Mouse (Mus musculus) adipocyte (in vitro differentiated cells): ENCODE results near the gene Mxi1.

ENCODE experiments used
- DNase-seq: peaks from one replicate; pipeline ENCODE4 v3.0.0-alpha.2; 2016; ENCODE audit warnings: low spot score

Mxi1 gene

DNA sequence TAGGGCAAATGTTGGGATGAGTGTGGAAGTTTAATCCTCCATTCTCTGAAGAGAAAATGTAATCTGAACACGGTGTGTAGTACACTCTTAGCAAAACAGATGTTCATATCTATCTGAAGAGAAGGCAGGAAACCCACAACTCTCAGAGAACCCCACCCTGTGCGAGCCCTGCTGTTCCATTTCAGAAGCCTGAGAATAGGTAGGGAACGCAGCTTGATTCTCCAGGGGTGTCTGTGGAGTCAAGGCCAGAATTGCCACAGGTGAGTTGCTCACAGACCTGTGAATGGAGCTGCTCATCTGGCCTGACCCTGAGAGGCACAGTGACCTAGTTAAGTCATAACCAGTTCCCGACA lies 10.5 kb upstream of the Mxi1 start:
- DNase-seq: no peak

DNA sequence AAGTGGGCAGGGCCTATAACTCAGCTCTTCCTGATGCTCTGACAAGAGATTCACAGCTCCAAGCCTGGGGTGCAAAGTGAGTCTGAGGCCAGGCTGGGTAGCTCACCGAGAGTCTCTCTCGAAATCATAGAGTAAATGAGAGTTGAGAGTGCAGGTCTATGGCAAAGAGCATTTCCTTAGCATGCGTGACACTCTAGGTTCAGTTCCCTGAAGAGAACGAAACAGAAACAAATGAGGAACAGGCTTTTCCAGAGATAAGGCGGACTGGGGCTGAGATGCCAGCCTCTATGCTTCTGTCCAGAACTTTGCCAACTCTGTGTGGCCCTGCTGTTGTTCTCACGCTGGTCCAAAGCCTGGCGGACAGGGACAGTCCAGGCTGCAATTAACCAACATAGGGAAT lies 6.9 kb upstream of the Mxi1 start:
- no peak for DNase-seq

DNA sequence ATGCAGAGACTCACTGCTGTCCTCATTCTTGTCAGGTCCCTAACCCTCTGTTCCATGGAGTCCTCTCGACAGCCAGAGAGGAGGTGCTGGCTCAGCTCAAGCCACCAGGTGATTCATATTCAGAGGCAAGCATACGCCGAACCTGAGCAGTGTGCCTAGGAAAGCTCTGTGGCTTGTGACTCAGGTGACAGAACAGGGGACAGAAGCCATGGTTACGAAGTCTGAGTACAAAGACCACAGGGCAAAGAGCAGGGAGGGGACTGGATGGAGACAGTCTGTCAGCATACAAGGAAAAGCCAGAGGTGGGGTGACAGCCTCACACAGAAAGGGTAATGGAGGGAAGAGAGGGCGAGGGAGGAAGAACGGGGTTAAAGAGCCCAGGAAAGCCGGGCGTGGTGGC lies 4.7 kb upstream of the Mxi1 start:
- no peak for DNase-seq

DNA sequence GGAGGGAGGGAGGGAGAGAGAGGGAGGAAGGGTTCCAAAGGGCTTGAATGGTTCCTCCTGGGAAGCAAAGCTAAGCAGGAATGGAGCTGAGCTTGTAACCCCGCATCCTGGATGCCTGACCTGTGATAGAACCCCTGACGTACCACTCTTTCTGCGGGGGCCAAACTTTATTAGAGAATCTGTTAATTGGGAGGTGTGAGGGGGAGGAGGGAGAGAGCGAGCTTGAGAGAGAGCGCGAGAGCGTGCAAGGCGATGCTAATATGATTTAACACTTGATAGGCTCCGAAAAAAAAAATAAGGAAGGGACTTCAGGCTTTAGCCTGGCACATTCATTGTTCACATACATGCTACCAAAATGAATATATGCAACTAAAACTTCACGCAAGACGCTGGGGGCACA lies 3.6 kb upstream of the Mxi1 start:
- no peak for DNase-seq

DNA sequence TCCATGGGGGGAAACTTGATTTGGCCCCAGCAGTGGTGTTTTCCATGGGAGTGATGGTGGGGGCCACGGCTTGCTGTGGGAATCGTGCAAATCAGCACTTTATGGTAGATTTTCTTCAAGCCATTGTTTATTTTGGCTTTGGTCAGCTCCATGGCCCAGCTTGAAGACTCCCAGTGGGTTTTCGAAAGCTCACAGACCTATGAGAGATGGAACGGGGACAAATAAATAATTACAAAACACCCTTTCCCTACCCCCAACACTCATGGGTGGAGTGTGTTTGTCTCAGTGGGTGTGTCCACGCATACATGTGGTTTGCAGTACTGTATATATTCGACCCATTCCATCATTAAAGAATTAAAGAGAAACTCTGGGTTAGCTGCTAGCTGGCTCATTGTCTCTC lies 3.1 kb upstream of the Mxi1 start:
- DNase-seq: peak; percentile 59

DNA sequence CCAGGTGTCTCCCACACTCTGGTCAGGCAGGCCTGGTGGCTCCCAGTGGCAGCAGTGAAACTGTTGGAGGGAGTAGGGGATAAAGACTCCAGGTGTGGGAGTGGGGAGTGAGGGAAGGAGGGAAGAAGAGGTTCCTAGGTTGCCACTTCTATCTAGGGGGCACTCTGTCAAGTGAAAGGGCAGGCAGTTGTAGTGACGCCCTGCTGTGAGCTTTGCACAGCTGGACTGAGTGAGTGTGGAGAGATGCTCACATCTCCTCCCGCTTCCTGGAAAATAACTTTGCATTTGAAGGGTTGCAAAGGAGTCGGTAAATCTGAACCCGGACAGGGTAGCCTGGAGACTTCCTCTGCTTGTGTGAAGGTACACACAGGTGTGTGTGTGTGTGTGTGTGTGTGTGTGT lies 687 bp upstream of the Mxi1 start:
- no peak for DNase-seq

DNA sequence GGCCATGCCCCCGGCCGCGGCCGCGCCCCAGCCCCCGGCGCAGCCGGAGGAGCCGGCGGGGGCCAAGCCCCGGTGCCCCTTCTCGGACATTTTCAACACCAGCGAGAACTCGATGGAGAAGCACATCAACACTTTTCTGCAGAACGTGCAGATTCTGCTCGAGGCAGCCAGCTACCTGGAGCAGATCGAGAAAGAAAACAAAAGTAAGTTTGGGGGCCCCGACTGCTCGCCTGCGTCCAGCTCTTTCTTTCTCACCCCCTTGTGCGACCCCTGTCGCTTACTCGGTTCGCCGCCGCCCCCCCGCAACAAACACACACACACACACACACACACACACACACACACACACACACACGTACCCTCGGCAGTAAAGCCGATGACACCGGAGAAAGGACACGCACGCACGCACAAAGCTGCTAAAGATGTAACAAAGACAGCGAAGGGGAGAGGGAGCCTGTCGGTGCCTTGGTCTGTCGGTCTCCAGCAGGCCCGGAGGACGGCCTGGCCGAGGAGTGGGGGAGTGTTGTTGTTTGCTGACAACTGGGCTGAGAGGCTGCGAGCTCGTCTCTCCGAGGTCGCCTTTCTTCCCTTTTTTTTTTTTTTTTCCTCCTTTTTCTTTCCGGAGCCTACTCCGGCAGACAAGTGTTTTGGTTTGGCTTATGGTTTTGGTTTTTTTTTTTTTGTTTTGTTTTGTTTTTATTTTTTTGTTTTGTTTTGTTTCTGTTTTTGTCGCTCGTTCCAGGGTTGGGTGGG lies 629 bp downstream of the Mxi1 start:
- DNase-seq: peak; percentile 73

DNA sequence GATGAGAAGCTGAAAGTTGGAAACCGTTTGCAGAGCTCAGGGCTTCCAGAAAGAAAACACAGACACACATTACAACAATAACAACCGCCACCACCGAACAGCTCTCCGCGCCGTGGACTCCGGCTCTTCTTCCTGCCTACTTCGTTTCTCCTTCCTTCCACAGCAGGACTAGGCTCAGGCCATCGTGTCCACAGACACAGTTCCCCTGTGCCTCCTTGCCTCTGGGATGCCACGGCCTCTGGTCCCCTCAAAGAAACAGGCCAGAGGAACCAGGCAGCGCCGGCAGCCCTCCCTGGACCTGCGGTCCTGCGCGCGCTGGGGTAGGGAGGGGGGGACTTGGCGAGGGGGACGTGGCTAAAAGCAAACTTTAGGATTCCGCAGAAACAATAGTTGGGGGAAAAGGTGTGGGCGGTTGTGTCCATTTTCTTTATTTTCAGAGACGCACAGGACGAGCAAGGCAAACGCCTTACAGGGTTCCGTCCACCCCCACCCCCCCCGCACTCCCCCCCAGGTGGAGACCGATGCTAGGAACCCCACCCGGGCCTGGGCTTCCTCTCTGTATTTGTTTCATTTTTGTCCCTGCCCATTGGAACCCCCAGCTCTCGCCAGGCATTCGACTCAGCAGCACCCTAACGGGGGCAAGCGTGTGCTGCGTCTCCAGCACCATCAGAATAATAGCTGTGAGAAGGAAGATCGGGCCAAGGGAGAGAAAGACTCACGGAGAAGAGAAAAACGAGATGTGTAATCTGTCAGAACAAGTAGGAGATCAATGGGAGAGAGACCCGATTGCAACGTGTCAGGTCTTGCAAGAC lies 1.4 kb downstream of the Mxi1 start:
- peak; percentile 68 for DNase-seq

DNA sequence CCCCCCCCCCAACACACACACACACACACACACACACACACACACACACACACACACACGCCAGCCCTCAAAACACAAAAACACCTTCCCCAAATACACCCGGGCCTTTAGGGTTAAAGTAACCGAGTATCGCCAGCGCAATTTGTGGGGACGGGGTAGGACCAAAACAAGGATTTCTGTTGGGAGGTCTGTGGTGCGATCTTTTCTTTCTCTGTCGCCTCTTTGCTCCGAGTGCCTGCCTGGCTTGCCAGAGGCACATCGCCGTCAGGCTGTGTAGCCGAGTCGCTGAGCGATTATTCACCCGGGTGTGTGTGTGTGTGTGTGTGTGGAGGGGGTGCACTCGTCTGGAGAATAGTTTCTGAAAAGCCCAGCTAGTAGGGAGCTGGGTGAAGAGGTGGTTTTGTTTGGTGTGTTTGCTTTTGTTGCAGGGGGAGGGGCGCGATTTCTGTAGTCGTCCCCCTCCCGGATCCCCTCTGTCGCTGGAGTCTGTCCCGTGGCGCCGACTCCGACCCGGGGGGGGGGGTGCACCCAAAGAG lies 2.1 kb downstream of the Mxi1 start:
- peak; percentile 82 for DNase-seq

DNA sequence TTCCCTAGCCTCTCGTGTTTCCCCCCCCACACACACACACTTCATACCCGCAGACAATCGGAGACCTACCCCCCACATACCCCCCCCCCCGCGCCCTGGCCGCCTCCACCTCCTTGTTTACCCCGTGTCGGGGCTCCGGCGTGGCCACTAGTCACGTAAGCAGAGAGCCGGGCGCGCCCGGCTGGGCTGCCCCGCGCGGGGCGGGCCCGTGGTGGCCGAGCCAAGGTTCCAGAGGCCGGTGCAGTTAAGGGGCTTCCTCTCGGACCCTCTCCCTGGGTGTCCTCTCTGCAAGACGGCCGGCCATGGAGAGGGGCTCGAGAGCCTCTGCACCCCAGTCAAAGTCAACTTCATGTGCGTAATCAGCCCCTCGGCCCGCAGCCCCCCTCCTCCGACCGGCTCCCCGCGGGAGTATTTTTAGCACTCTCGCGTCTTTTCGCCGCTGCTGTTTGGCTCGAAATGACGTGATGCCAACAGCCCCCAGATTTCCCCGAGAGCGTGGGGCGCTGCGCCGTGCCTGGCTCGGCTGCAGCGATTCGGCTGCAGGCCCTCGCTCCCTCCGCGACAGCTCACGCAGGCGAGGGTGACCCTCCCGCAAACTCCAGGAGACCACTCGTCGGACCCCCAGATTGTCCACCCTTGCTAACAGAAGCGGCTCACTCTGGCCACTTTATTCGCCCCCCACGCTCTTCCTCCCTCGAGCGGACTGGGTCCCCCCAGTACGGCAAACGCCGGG lies 2.8 kb downstream of the Mxi1 start:
- peak; percentile 80 for DNase-seq

DNA sequence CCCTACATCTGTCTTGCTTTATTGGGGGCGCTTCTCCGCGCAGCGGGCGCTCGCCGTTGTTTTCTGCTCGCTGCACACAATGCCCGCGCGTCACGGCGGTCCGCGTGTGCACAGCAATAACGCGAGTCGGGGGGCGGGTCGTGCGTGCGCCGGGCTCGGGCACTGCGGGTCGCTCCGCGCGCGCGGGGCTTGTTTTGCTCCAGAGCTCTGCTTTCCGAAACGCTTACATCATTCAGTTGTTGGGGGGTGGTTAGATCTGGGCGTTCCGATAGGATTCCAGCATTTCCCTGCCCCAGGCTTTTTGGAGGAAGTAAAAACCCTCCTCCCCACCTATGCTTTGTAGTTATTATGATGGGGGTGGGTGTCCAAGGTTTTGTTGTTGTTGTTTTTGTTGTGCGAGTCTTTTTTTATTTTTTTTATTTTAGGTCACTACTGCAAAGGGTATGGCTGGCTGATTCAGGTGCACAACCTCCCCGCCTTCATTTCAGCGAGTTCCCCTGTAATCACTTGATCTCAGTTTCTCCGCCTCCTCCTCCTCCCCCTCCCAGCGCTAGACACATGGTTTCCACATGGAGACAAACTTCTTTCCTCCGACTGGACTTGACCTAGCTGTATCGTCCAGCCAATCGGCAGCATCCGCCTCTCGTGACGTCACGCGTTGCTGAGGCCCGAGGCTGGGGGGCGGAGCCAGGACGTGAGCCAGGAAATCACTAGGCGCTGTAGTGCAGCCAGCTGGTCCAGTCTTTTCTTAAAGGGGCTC lies 3.5 kb downstream of the Mxi1 start:
- peak; percentile 99 for DNase-seq

DNA sequence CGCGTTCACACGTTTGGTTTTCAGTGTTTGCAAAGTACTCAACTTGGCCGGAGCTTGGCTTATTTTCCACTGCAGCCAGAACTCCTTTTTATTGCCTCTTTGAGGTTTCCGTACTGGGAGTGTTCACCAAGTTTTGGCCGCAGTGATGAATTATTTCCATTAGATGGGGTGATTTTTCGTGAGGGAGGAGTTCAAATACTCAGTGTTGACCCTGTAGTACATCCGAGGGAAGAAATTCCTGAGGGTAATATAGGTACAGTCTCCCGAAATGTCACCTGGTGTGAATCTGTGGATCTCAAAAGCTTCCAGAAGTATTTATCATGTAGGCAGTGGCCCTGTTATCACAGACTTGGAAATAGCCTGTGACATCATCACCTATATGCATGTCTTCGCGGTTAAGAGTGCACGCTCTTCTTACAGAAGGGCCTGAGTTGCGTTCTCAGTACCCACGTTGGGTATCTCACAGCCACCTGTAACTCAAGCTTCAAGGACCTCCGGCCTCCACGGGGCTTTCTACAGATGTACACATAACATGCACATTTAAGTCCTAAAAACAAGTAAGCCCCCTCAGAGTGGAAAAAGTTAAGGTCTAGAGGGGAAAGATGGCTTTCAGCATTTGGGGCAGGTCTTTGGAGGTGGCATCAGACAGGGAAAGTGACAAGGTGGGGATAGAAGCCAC lies 4.4 kb downstream of the Mxi1 start:
- no peak for DNase-seq

DNA sequence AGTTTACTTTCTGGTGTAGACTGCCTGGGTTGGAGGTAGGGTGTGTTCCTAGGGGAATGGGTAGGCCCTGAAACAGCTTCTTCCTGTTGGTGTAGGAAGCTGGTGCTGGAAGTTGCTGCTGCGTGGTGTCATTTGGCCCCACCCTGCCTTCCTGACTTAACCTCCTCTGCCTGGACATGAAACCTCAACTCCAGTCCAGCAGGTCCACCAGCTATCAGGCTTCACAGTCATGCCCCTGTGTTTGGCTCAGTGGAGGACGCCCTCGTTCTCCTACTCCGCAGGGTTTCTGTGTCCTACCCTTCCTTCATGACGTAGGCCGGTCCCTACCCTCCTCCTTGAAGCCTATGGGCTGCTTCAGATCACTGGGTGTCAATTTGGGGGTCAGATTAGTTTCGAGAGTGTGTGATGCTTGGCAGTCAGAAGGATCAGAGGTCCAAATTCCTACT lies 4.9 kb downstream of the Mxi1 start:
- DNase-seq: no peak

DNA sequence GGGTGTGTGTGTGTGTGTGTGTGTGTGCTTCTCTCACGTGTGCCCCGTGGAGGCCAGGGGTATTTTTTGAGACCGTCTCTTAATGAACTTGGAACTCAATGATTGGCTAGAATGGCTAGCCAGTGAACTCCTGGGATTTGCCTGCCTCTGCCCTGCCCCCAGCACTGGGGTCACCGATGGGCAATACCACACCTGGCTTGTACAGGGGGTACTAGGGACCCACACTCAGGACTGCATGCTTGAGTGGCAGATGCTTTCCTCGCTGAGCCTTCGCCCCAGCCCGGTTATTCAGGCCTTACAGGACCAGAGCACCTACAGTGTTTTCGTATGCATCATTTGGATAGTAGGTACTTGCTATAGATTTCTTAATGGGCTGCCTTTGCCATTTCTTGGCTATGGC lies 5.8 kb downstream of the Mxi1 start:
- DNase-seq: no peak

DNA sequence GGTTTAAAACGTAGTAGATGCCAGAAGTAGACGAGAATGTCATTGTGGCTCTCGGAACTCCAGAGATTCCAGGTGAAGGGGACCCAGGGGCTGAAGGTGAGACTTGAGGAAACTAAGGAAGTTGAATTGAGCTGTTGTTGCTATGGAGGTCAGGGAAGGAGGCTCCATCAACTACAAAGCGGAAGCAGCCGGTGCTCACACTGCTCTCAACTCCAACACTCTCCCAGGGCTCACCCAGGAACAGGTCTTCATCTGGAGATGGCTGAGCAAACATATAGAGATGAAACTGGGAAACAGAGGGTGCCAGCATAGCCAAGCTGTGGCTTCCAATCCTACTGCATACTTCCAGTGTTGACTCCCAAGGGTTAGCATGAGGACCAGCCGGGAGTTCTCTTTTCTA lies 6.6 kb downstream of the Mxi1 start:
- DNase-seq: no peak

DNA sequence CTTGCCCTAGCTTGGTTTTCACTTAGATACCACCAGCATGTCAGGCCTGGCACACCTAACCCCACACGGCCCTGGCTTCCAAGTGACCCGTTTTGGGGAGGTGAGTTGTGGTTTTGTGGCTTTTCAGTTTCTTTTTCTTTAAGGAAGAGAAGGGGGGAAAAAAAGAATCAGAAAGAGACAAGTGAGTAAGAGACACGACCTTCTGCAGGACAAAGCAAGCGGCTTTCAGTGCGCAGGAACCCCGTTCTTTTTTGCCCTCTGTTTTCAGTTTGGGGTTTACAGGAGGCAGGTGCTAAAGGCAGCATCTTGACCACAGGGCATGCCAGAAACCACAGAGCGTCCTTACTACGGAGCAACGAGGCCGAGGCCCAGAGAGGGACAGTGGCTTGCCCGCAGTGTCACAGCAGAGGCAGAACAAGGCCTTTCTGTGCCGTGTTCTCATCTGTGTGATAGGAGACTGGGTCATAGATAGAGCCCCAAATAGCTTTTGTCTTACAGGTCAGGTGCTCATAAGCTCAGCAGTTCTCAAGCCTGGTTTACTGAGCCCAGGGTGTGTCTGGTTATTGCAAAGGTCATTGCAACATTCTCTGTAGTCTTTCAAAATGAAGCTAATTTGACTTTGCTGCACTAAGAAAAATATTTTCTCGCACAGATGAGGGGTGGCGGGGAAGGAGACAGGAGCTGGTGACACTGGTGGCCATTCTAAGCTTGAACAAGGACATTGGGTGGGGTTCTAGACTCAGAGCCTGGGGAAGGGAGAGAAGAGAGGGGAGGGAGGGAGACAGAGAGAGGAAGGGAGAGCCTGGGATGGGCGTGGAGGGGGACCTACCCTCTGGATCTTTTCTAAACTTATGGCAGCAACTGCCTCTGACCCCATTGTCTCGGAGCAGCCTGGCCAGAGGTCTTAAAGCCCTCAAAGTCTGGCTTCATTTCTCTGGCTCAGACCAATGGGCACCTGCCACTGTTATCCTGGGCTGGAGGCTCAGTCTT lies 8.1 kb downstream of the Mxi1 start:
- peak; percentile 67 for DNase-seq

DNA sequence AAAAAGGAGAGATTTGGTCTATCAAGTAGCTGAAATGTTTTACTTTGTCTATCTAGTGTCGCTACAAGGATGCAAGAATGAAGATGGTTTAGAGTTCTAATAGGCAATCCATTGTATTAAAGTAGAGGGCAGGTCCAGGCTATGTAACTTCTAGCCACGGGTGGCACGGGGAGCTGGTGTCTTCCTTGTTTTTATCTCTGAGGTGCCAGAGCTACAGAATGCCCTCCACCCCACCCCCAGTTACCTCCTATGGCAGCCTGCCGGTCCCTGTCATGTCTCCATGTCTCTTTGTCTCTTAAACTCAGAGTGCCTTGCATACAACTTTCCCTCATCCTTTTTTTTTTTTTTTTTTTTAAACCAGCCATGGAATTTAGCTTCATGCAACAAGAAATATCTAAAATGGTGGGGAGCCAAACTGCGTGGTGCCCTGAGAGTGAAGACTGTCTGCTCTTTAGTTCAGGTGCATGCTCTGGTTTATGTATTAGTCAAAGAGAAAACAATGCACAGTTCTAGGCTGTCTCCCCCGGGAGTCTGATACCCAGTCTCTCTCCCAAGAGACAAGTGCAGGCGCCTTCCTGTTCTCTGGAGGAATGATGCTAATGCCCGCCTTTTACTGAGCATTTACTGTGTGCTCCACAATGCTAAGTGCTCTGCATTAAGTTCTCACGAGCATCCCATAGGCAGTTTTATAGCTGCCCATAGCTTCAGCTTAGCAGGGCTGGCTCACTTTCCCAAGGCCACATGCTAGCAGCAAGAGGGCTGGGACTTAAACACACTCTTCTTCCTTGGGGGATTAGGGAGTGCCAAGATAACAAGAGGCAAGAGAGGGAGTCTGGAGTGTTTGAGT lies 10.2 kb downstream of the Mxi1 start:
- no peak for DNase-seq

DNA sequence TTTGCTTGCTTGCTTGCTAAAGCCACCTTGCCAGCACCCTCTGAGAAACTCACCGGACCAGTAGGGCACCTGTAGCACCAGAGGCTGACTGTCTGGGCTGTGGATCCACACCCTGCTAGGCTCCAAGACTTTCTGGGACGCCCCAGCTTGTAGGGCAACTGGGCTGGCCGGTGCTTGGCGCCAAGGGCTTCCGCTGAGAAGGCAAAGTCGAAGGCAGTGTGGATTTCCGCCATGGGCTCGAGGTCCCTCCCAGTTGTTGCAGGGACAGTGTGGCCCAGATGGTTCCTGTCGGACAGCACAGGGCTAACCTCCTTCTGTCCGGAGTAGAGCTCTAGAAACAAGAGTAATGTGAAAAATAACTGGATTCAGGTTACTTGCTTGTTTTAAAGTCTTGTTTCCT lies 11.0 kb downstream of the Mxi1 start:
- DNase-seq: no peak

DNA sequence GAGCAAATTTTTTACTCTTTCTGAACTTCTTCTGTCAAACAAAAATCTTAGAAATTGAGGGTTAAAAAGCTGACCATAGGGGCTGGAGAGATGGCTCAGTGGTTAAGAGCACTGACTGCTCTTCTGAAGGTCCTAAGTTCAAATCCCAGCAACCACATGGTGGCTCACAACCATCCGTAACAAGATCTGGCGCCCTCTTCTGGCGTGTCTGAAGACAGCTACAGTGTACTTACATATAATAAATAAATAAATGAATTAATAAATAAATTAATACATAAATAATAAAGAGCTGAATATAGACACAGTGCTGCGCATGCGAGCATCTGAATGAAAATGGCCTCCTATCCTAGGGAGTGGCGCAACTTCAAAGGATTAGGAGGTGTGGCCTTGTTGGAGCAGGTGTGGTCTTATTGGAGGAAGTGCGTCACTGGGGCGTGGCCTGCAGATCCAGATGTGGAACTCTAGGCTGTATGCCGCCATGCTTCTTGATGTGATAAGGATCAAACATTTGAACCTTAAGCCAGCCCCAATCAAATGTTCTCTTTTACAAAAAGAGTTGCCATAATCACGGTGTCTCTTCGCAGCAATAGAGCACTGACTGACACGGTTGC lies 12.2 kb downstream of the Mxi1 start:
- DNase-seq: no peak
